Mouse (Mus musculus): ENCODE results near the gene Apom. TPM values are rescaled to one million over a fixed set of nuclear protein-coding genes. Genes with fewer than 3 reads are reported as not detected.

Gene Apom
- polyA plus RNA-seq, 1 experiment, result 0.55 TPM

GRCm38 (mm10) chr17:35104079-35104478 is 27.8 kb downstream of the Apom start:
- DNase-seq, result no peak
- Histone ChIP-seq H3K27ac (ENCODE audit: control insufficient read depth, insufficient read depth, low read length) (no peak overlapping the region), H3K36me3 (ENCODE audit: control insufficient read depth, insufficient read depth, low read length) (peaks cover 33% of the 10 kb centered on the region), H3K4me1 (replicated peaks; ENCODE audit: control insufficient read depth, insufficient read depth, low read length) (peaks cover 2% of the 10 kb centered on the region; the same call in 1 of the 2 replicates), H3K27me3 (ENCODE audit: control insufficient read depth, insufficient read depth, low read length) (no peaks in the 10 kb centered on the region), H3K4me3 (ENCODE audit: control insufficient read depth, insufficient read depth, low read length) (no peak overlapping the region)
- no peak for TF ChIP-seq POLR2A (IDR thresholded peaks at IDR 0.05; ENCODE audit: control insufficient read depth, extremely low read depth, insufficient read depth, low read length, poor library complexity)
- no peak for TF ChIP-seq CTCF (IDR thresholded peaks at IDR 0.05; ENCODE audit: borderline replicate concordance, control insufficient read depth, extremely low read depth, insufficient read depth, low read length, poor library complexity)
- WGBS, result 98% methylated on average over 7 of the region's 7 CpGs

GRCm38 (mm10) chr17:35103221-35103690 is 28.6 kb downstream of the Apom start:
- H3K27ac ChIP-seq (ENCODE audit: control insufficient read depth, insufficient read depth, low read length), result no peak overlapping the region
- no peak overlapping the region for H3K4me3 ChIP-seq (ENCODE audit: control insufficient read depth, insufficient read depth, low read length)
- 80% methylated on average over 6 of the region's 6 CpGs for WGBS
- peaks cover 40% of the 10 kb centered on the region for H3K36me3 ChIP-seq (ENCODE audit: control insufficient read depth, insufficient read depth, low read length)
- DNase-seq, result no peak
- no peaks in the 10 kb centered on the region for H3K27me3 ChIP-seq (ENCODE audit: control insufficient read depth, insufficient read depth, low read length)
- peaks cover 2% of the 10 kb centered on the region; the same call in 1 of the 2 replicates for H3K4me1 ChIP-seq (replicated peaks; ENCODE audit: control insufficient read depth, insufficient read depth, low read length)
- TF ChIP-seq POLR2A (IDR thresholded peaks at IDR 0.05; ENCODE audit: control insufficient read depth, extremely low read depth, insufficient read depth, low read length, poor library complexity) (no peak), CTCF (IDR thresholded peaks at IDR 0.05; ENCODE audit: borderline replicate concordance, control insufficient read depth, extremely low read depth, insufficient read depth, low read length, poor library complexity) (no peak)

- 96% methylated on average over 8 of the region's 8 CpGs for WGBS
- H3K27ac ChIP-seq (ENCODE audit: control insufficient read depth, insufficient read depth, low read length), result no peak overlapping the region
- peaks cover 44% of the 10 kb centered on the region for H3K36me3 ChIP-seq (ENCODE audit: control insufficient read depth, insufficient read depth, low read length)
- no peak overlapping the region for H3K4me3 ChIP-seq (ENCODE audit: control insufficient read depth, insufficient read depth, low read length)
- DNase-seq, result no peak
- H3K4me1 ChIP-seq (replicated peaks; ENCODE audit: control insufficient read depth, insufficient read depth, low read length), result peaks cover 2% of the 10 kb centered on the region; the same call in 1 of the 2 replicates
- H3K27me3 ChIP-seq (ENCODE audit: control insufficient read depth, insufficient read depth, low read length), result no peaks in the 10 kb centered on the region
- TF ChIP-seq POLR2A (IDR thresholded peaks at IDR 0.05; ENCODE audit: control insufficient read depth, extremely low read depth, insufficient read depth, low read length, poor library complexity), result no peak
- TF ChIP-seq CTCF (IDR thresholded peaks at IDR 0.05; ENCODE audit: borderline replicate concordance, control insufficient read depth, extremely low read depth, insufficient read depth, low read length, poor library complexity), result no peak
Observed at GRCm38 (mm10) chr17:35102299-35102698, 29.6 kb downstream of the Apom start.

- WGBS, result 97% methylated on average over 11 of the region's 11 CpGs
- H3K4me3 ChIP-seq (ENCODE audit: control insufficient read depth, insufficient read depth, low read length), result no peak overlapping the region
- peaks cover 55% of the 10 kb centered on the region for H3K36me3 ChIP-seq (ENCODE audit: control insufficient read depth, insufficient read depth, low read length)
- DNase-seq, result no peak
- peaks cover 2% of the 10 kb centered on the region; the same call in 1 of the 2 replicates for H3K4me1 ChIP-seq (replicated peaks; ENCODE audit: control insufficient read depth, insufficient read depth, low read length)
- H3K27me3 ChIP-seq (ENCODE audit: control insufficient read depth, insufficient read depth, low read length), result no peaks in the 10 kb centered on the region
- H3K27ac ChIP-seq (ENCODE audit: control insufficient read depth, insufficient read depth, low read length), result no peak overlapping the region
- no peak for TF ChIP-seq POLR2A (IDR thresholded peaks at IDR 0.05; ENCODE audit: control insufficient read depth, extremely low read depth, insufficient read depth, low read length, poor library complexity)
- TF ChIP-seq CTCF (IDR thresholded peaks at IDR 0.05; ENCODE audit: borderline replicate concordance, control insufficient read depth, extremely low read depth, insufficient read depth, low read length, poor library complexity), result no peak
Observed at GRCm38 (mm10) chr17:35101161-35101560, 30.7 kb downstream of the Apom start.

- Histone ChIP-seq H3K4me1 (replicated peaks; ENCODE audit: control insufficient read depth, insufficient read depth, low read length) (no peaks in the 10 kb centered on the region), H3K4me3 (ENCODE audit: control insufficient read depth, insufficient read depth, low read length) (no peak overlapping the region), H3K27me3 (ENCODE audit: control insufficient read depth, insufficient read depth, low read length) (no peaks in the 10 kb centered on the region), H3K36me3 (ENCODE audit: control insufficient read depth, insufficient read depth, low read length) (peaks cover 57% of the 10 kb centered on the region), H3K27ac (ENCODE audit: control insufficient read depth, insufficient read depth, low read length) (no peak overlapping the region)
- TF ChIP-seq CTCF (IDR thresholded peaks at IDR 0.05; ENCODE audit: borderline replicate concordance, control insufficient read depth, extremely low read depth, insufficient read depth, low read length, poor library complexity) (no peak), POLR2A (IDR thresholded peaks at IDR 0.05; ENCODE audit: control insufficient read depth, extremely low read depth, insufficient read depth, low read length, poor library complexity) (no peak)
- no peak for DNase-seq
- WGBS, result 96% methylated on average over 10 of the region's 10 CpGs
Observed at GRCm38 (mm10) chr17:35100196-35100765, 31.6 kb downstream of the Apom start.

- WGBS, result 97% methylated on average over 12 of the region's 12 CpGs
- no peak overlapping the region for H3K4me3 ChIP-seq (ENCODE audit: control insufficient read depth, insufficient read depth, low read length)
- TF ChIP-seq CTCF (IDR thresholded peaks at IDR 0.05; ENCODE audit: borderline replicate concordance, control insufficient read depth, extremely low read depth, insufficient read depth, low read length, poor library complexity) (no peak), POLR2A (IDR thresholded peaks at IDR 0.05; ENCODE audit: control insufficient read depth, extremely low read depth, insufficient read depth, low read length, poor library complexity) (no peak)
- H3K27ac ChIP-seq (ENCODE audit: control insufficient read depth, insufficient read depth, low read length), result no peak overlapping the region
- H3K4me1 ChIP-seq (replicated peaks; ENCODE audit: control insufficient read depth, insufficient read depth, low read length), result no peaks in the 10 kb centered on the region
- H3K27me3 ChIP-seq (ENCODE audit: control insufficient read depth, insufficient read depth, low read length), result no peaks in the 10 kb centered on the region
- DNase-seq, result peak; percentile 25
- H3K36me3 ChIP-seq (ENCODE audit: control insufficient read depth, insufficient read depth, low read length), result peaks cover 63% of the 10 kb centered on the region
Observed at GRCm38 (mm10) chr17:35097164-35097655, 34.6 kb downstream of the Apom start.
